Mouse (Mus musculus) kidney, embryonic 14.5 days (tissue): Measurements from ENCODE around the gene Serpina1e. TPM values are rescaled to one million over a fixed set of nuclear protein-coding genes. Genes with fewer than 3 reads are reported as not detected.
A peak's percentile ranks its signal among the peaks of the same experiment; 100 is the strongest.
"Not testable (repeated sequence)": the region's sequence is repeated elsewhere in the genome, so short reads cannot be mapped to it uniquely, and the experiment has no call there.

Source experiments
- ATAC-seq: fragments of 200-750 bp; cut with Nextera tagmentation; 2 replicates; pipeline ENCODE4 v1.8.0; 2017; ENCODE audit warnings: moderate number of reproducible peaks, mild to moderate bottlenecking, moderate TSS enrichment, moderate library complexity; ENCODE audit not compliant: low FRiP score, low TSS enrichment
- H3K27ac ChIP-seq: fragments of 300-500 bp; sonication (generic); 2 replicates; pipeline ENCODE4 v1.5.1; 2014; ENCODE audit warnings: low read depth, mild to moderate bottlenecking, low read length, moderate library complexity, mixed read lengths
- H3K27me3 ChIP-seq: fragments of 300-500 bp; sonication (generic); 2 replicates; pipeline ENCODE4 v1.6.1; 2014; ENCODE audit warnings: mild to moderate bottlenecking, low read length; ENCODE audit not compliant: control insufficient read depth, insufficient read depth
- H3K36me3 ChIP-seq: fragments of 300-500 bp; sonication (generic); 2 replicates; pipeline ENCODE4 v1.6.1; 2014; ENCODE audit warnings: low read length, mixed read lengths; ENCODE audit not compliant: control insufficient read depth, insufficient read depth
- H3K4me1 ChIP-seq: fragments of 300-500 bp; sonication (generic); 2 replicates; pipeline ENCODE4 v1.6.1; 2014; ENCODE audit warnings: low read length, mixed read lengths; ENCODE audit not compliant: control insufficient read depth, insufficient read depth
- H3K4me2 ChIP-seq: fragments of 300-500 bp; sonication (generic); replicated peaks from 2 replicates; pipeline ENCODE4 v1.6.1; 2014; ENCODE audit warnings: low read depth, mild to moderate bottlenecking, low read length
- H3K4me3 ChIP-seq: fragments of 300-500 bp; sonication (generic); 2 replicates; pipeline ENCODE4 v1.5.1; 2014; ENCODE audit warnings: mild to moderate bottlenecking, low read length
- H3K9ac ChIP-seq: fragments of 300-500 bp; sonication (generic); 2 replicates; pipeline ENCODE4 v1.6.1; 2014; ENCODE audit warnings: low read depth, mild to moderate bottlenecking, low read length, moderate library complexity
- H3K9me3 ChIP-seq: fragments of 300-500 bp; sonication (generic); 2 replicates; pipeline ENCODE4 v1.6.1; 2016; ENCODE audit warnings: low read length; ENCODE audit not compliant: control insufficient read depth
- WGBS: fragments of 180-500 bp; shearing (Covaris S2); extraction: QIAGEN DNeasy Blood & Tissue Kit; methylation state at CpG from one replicate; pipeline ENCODE4 v1.1.7; 2014; 5-methylcytosine and 5-hydroxymethylcytosine counted together
- polyA plus RNA-seq: library from polyadenylated mRNA; unstranded; fragments of >200 nt; fragmentation: Nextera tagmentation; extraction: Ambion mirVana; gene quantifications from 2 replicates; pipeline ENCODE4 v1.2.1, GENCODE M21; 2014

Gene Serpina1e
- polyA plus RNA-seq, 1 experiment from 2014 or later: 0.19 TPM

DNA sequence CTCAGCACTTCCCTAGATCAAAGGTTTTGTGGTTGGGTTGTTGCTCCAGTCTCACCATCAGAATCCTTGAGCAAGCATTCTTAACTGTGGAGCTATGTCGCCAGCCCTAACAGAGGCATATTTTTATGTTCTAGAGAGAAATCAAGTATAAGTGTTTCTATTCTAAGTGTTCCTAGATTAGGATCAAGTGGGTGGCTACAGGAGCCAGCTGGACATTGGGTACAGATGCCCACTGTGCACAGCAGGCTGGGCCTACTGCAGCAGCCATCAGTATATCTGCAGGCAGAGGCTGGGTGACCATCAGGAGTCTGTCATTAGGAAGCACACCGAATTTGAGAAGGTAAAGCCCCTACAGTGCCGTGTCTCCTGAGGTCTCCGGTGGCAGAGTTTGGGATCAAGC lies 12.3 kb upstream of the Serpina1e start:
- H3K9me3 ChIP-seq: no peaks in the 10 kb centered on the region
- H3K4me2 ChIP-seq: no peak overlapping the region
- no peak overlapping the region for H3K9ac ChIP-seq
- no peaks in the 10 kb centered on the region for H3K36me3 ChIP-seq
- no peak for ATAC-seq
- H3K27me3 ChIP-seq: no peaks in the 10 kb centered on the region
- no peak overlapping the region for H3K27ac ChIP-seq
- WGBS: 93% methylated on average over 4 of the region's 4 CpGs
- no peak overlapping the region for H3K4me3 ChIP-seq
- H3K4me1 ChIP-seq: no peaks in the 10 kb centered on the region

DNA sequence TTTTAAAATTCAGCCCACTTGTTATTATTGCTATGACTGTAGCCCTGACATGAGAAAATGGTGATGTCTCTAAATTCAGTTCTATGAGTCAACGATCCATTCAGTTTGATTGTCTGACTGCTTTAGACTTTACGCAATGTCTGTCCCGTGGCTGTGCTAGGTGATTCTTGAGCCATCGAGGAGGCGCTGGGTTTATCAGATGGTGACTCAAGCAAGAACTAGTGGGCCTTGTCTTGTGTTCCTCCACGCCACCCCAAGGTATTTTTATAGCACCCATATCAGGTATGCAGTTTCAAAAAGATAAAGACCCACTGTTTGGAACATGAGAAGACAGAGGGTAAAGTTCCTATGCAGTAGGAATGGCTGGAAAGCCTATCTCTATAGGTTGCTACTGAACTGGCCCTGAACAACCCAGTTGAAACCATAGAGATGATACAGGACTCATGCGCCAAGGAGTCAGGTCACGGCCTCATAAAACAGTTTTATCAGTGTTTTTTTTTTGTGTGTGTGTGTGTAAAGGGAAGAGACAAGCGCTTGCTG lies 10.9 kb upstream of the Serpina1e start:
- Histone ChIP-seq H3K36me3 (no peaks in the 10 kb centered on the region), H3K27ac (no peak overlapping the region), H3K4me3 (no peak overlapping the region), H3K4me2 (no peak overlapping the region), H3K27me3 (no peaks in the 10 kb centered on the region), H3K9me3 (no peaks in the 10 kb centered on the region), H3K4me1 (no peaks in the 10 kb centered on the region), H3K9ac (no peak overlapping the region)
- WGBS: 84% methylated on average over 9 of the region's 9 CpGs
- no peak for ATAC-seq

DNA sequence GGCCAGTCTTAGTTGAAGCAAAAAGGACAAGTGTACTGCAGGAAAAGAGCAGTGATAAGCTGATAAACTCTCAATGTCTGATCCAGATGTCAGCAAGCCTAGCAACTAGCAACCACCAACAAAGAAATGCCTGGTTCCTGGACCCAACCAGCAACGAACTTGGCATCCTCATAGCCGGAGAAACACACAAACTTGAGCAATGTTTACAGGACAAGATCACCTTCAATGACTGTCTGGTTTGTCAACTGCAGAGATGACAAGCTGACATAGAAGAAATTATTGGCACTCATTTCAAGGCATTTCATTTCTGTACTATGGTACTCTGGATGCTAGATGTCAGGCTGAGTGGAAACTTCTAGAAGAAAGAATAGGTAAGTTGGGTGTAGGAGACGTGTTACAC lies 8.0 kb upstream of the Serpina1e start:
- Histone ChIP-seq H3K9ac (no peak overlapping the region), H3K4me3 (no peak overlapping the region), H3K9me3 (no peaks in the 10 kb centered on the region), H3K27ac (no peak overlapping the region), H3K27me3 (no peaks in the 10 kb centered on the region), H3K36me3 (no peaks in the 10 kb centered on the region), H3K4me1 (no peaks in the 10 kb centered on the region), H3K4me2 (no peak overlapping the region)
- WGBS: 76% methylated on average over 3 of the region's 3 CpGs
- no peak for ATAC-seq

DNA sequence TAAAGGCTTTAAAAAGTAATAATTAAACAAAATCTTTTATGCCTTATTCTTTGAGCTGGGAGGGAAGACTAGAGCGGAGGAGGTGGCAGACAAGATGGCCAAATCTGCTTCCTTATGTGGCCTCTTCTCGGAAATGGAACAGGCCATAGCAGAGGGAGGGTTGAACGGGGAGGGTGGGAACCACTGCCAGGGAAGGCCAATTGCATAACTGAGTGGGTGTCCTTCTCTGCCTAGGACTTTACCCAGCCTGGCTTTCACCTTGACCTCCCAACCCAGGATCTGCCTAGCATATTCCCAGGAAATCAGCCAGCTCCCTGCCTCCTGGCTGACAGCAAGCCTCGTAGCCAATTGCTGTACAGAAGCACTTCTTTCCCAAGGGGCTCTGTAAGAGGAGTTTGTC lies 4.5 kb upstream of the Serpina1e start:
- Histone ChIP-seq H3K27ac (0 out of 2 replicates have a peak overlapping the region, but pooled peaks have one; percentile 17), H3K4me2 (no peak overlapping the region), H3K4me3 (no peak overlapping the region), H3K9ac (no peak overlapping the region), H3K36me3 (no peaks in the 10 kb centered on the region), H3K4me1 (no peaks in the 10 kb centered on the region), H3K9me3 (no peaks in the 10 kb centered on the region), H3K27me3 (no peaks in the 10 kb centered on the region)
- WGBS: 55% methylated on average over 4 of the region's 4 CpGs
- ATAC-seq: peak; percentile 53; the same call in 1 of the 2 replicates

DNA sequence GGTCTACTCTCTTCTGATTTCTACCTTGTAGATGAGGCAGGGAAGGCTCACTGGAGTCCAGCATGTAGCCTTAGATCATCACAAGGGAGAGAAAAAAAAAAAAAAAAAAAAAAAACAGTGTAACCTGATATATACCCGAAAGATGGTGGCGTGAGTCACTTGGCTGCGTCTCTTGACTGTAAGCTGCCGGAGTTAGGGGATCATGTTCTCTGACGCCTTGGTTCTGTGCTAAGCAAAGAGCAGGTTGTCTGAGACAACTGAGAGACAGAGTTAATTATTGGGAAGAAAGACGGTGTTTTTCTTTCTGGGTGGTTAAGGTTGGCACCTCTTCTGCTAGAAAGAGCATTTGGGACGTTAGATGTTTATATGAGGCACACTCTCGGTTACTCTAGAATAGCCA lies 4.1 kb upstream of the Serpina1e start:
- Histone ChIP-seq H3K27ac (0 out of 2 replicates have a peak overlapping the region, but pooled peaks have one; percentile 17), H3K27me3 (no peaks in the 10 kb centered on the region), H3K36me3 (no peaks in the 10 kb centered on the region), H3K9me3 (no peaks in the 10 kb centered on the region), H3K4me3 (no peak overlapping the region), H3K4me1 (no peaks in the 10 kb centered on the region), H3K4me2 (no peak overlapping the region), H3K9ac (no peak overlapping the region)
- 22% methylated on average over 8 of the region's 8 CpGs for WGBS
- ATAC-seq: peak; percentile 81

DNA sequence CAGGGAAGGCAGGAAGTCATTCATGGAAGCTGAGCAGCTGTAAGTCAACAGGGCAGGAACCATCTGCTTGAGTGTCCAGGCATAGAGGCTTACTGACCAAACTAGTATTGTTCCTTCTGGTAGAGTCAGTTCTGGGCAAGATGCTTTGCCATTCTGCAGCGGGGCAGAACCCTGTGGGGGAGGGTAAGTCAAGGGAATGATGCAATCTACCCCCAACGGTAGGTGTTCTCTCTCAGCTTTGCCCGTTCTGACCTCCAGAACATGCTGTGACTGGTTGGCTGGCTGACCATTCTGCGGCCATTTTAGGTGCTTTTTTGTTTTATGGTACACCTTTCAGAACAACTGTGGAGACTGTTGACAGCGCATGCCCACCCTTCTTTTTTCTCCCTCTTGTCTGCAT lies 3.6 kb upstream of the Serpina1e start:
- no peak overlapping the region for H3K4me2 ChIP-seq

DNA sequence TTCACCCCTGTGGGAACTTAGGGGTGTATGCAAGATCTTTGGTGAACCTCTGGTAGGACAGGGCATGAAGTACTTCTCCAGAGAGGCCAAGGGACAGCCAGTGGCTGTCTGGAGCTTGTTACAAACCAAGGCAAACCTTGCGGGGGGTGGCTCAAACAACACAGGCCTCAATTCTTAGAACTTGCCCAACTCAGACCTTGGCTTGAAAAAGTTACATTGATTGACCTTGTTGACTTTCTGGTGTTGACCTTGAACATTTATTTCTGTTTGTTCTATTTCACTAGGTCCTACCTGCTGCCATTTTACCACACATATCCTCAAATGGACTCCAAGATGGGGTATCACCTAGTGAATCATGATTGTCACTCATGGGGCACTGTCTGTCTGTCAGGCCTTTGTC lies 2.9 kb upstream of the Serpina1e start:
- Histone ChIP-seq H3K4me2 (no peak overlapping the region), H3K9me3 (no peaks in the 10 kb centered on the region), H3K9ac (no peak overlapping the region), H3K36me3 (no peaks in the 10 kb centered on the region), H3K27ac (no peak overlapping the region), H3K27me3 (no peaks in the 10 kb centered on the region), H3K4me3 (no peak overlapping the region), H3K4me1 (no peaks in the 10 kb centered on the region)
- no peak for ATAC-seq
- 96% methylated on average over 1 of the region's 1 CpGs for WGBS

More for the DNA sequence above, 3.6 kb upstream of the Serpina1e start:
- Histone ChIP-seq H3K27ac (no peak overlapping the region), H3K27me3 (no peaks in the 10 kb centered on the region), H3K36me3 (no peaks in the 10 kb centered on the region), H3K4me3 (no peak overlapping the region), H3K9ac (no peak overlapping the region), H3K9me3 (no peaks in the 10 kb centered on the region), H3K4me1 (no peaks in the 10 kb centered on the region)
- WGBS: 79% methylated on average over 5 of the region's 5 CpGs
- ATAC-seq: peak; percentile 14; the same call in 1 of the 2 replicates

DNA sequence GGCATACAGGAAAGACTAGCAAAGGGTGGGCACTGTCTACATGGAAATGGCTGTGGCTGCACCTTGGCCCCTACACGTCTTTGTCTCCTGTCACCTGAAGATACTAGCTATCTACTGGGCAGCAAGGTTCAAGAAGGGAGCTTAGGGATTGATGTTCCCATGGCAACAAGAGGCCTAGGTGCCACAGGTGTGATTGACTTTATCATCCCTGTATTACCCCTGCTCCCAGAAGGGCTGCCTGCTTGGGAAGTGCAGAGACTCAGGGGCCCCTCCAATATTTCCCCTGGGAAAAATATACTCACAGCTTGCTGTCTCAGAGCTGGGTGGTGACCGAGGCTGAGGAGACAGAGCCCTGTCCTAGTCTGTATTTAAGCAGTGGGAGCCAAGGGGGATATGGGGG lies 2.2 kb downstream of the Serpina1e start:
- not testable (repeated sequence) for H3K36me3 ChIP-seq, H3K27me3 ChIP-seq, H3K4me2 ChIP-seq, H3K9ac ChIP-seq, ATAC-seq, H3K4me1 ChIP-seq, H3K27ac ChIP-seq, H3K4me3 ChIP-seq, H3K9me3 ChIP-seq
- WGBS: 85% methylated on average over 2 of the region's 2 CpGs

DNA sequence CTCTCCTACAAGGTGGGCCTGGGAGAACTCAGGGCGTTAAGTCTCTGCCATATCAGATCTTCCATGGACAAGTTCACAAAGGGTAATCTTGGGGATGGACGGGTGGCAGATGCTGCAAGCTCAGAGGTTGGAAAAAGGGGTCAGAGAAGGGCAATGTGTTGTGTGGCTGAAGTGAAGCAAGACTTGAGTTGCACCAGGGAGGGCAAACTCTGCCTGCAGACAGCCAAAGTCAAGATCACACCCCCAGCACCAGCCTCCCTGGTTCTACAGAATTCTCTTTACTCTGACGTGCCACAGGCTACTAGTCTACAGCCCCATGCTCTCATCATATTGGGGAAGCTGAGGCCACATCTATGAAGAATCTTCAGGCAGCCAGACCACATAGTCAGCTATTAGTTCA lies 5.8 kb downstream of the Serpina1e start:
- not testable (repeated sequence) for H3K4me3 ChIP-seq, H3K36me3 ChIP-seq, H3K27ac ChIP-seq, ATAC-seq, H3K27me3 ChIP-seq, H3K9ac ChIP-seq, H3K9me3 ChIP-seq, H3K4me1 ChIP-seq, H3K4me2 ChIP-seq
- WGBS: 82% methylated on average over 3 of the region's 3 CpGs
